Mouse (Mus musculus) CH12.LX (cell line): ENCODE measurements around the gene Usp47.

Experiments used
- CHD1 ChIP-seq: IDR thresholded peaks from 2 replicates; pipeline ENCODE4 v1.6.1; 2012; ENCODE audit warnings: low read depth, low read length, improper control_type of control experiment, inconsistent platforms
- CTCF ChIP-seq, 2 experiments: IDR thresholded peaks in 1 of 2; conservative IDR thresholded peaks in 1 of 2; 2 replicates each; pipeline ENCODE4 v1.5.1; 2011 to 2012; ENCODE audit warnings: low read depth in 2 of 2, low read length in 2 of 2, improper control_type of control experiment in 1 of 2, inconsistent platforms in 1 of 2, mild to moderate bottlenecking in 1 of 2, moderate library complexity in 1 of 2
- POLR2A ChIP-seq: IDR thresholded peaks from 2 replicates; pipeline ENCODE4 v1.6.1; 2011; ENCODE audit warnings: low read depth, mild to moderate bottlenecking, improper control_type of control experiment, low read length
- ZC3H11A ChIP-seq: IDR thresholded peaks from 2 replicates; pipeline ENCODE4 v1.6.1; 2012; ENCODE audit warnings: low read depth, mild to moderate bottlenecking, inconsistent platforms, low read length, improper control_type of control experiment
- ZMIZ1 ChIP-seq: IDR thresholded peaks from 2 replicates; pipeline ENCODE4 v1.6.1; 2012; ENCODE audit warnings: low read depth, mild to moderate bottlenecking, inconsistent platforms, low read length, improper control_type of control experiment

DNA sequence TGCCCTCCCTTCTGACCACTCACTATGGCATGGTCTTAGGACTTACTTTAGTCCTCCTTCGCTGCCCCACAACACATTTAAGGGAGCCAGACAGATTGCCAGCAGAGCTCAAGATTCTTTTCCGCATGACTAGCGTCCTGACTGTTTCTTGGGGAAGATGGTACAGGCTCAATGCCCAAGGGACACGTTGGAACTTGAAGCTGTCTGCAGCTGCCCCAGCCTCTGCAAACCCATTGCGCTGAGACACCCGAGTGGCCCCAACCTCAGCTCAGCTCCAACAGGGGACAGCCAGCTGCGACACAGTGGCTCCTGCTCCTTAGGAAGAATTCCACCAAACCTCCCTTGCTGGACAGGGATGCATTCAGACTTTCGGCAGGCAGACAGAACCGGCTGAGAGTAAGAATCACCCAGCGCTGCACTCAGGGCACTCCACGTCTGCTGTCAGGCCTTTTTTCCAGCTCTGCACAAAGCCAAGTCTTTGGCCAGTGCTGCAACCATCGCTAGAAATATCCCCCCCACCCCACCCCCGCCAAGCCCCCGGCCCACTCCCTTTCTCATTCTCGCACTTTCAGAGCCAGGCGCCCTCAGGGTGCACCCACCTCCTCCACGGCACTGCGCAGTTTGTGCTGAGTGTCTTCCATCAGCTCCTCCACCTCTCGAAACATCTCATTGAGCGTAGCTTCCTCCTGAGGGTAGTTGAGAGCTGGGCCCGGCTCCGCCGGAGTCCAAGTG is 134.4 kb downstream of the Usp47 start:
- TF ChIP-seq POLR2A = no peak
- no peak for TF ChIP-seq CTCF (conservative IDR thresholded peaks at IDR 0.05 in 1 of 2, IDR thresholded peaks at IDR 0.05 in 1 of 2; ENCODE audit: low read depth in 2 of 2, low read length in 2 of 2)
- TF ChIP-seq ZMIZ1 = no peak
- no peak for TF ChIP-seq CHD1
- TF ChIP-seq ZC3H11A = no peak
